Mouse (Mus musculus): ENCODE data around the gene Kpna2. TPM values are rescaled to one million over a fixed set of nuclear protein-coding genes. Genes with fewer than 3 reads are reported as not detected.

Gene Kpna2
- 137 and 153 TPM in 2 replicates for polyA plus RNA-seq (2015; fragmentation: Nextera tagmentation; extraction: Ambion mirVana)

GRCm38 (mm10) chr11:106999151-106999948, at the start of gene Kpna2:
Gene Kpna2, minus strand, starts transcription at chr11:106999541.
- peak within 1 kb of the TSS; percentile 82 for H3K27ac ChIP-seq (ENCODE audit: low read length)
- peak within 1 kb of the TSS; percentile 98 for H3K4me3 ChIP-seq (ENCODE audit: low read depth, low read length)
- H3K4me2 ChIP-seq (ENCODE audit: low read length) = peak within 1 kb of the TSS; percentile 75
- WGBS = under 1% methylated on average over 61 of the region's 62 CpGs
- no peaks in the 10 kb centered on the region for H3K9me3 ChIP-seq (replicated peaks; ENCODE audit: control insufficient read depth, low read length, poor library complexity, severe bottlenecking)
- H3K36me3 ChIP-seq (ENCODE audit: control insufficient read depth, insufficient read depth, low read length) = peaks cover 9% of the 10 kb centered on the region; the same call in 1 of the 2 replicates
- H3K9ac ChIP-seq (ENCODE audit: low read depth, low read length) = peak within 1 kb of the TSS; percentile 88
- ATAC-seq = peak; percentile 96
- H3K4me1 ChIP-seq (ENCODE audit: control insufficient read depth, insufficient read depth, low read length) = peaks cover 12% of the 10 kb centered on the region
- no peaks in the 10 kb centered on the region for H3K27me3 ChIP-seq (ENCODE audit: control insufficient read depth, insufficient read depth, low read depth, low read length)

DNA sequence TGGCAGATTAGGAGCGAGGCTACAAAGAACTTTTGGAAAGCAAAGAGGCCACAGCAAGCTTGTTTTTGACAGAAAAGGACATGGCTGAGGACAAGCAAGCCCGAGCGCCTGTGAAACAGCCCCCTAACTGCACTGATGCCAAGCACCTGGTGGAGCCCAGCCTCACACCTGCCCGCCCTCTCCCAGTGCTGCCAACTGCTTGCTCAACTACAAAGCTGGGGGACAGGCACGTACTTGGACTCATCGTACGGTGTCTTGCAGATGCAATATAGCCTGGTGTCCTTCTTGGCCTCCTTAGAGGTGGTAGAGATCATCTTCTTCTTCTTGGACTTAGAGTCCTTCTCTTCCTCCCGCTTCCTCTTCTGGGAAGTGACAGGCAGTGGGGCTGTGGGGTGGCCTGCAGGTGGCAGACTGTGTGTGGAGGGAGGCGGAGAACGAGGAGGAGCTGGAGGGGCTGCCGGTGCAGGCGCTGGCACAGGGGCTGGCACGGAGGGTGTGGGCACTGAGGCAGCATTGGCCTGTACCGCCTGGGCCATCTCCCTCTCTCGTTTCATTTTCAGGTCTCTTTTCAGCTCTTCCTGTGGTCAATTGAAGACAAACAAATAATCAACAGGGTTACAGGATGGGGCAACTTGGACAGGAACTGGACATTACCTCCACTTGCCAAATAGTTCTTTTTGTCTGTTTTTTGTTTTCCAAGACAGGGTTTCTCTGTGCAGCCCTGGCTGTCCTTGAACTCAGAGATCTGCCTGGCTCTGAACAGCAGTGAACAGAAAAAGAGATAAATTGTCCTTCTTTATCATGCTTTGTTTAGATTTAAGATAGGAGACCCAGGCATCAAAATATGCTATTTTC, 47.7 kb upstream of the Kpna2 start:
- H3K27ac ChIP-seq (ENCODE audit: low read length) = no peak overlapping the region; the same call in 1 of the 2 replicates
- H3K9me3 ChIP-seq (replicated peaks; ENCODE audit: control insufficient read depth, low read length, poor library complexity, severe bottlenecking) = no peaks in the 10 kb centered on the region
- H3K9ac ChIP-seq (ENCODE audit: low read depth, low read length) = no peak overlapping the region
- H3K4me2 ChIP-seq (ENCODE audit: low read length) = no peak overlapping the region
- ATAC-seq = no peak
- H3K4me3 ChIP-seq (ENCODE audit: low read depth, low read length) = no peak overlapping the region
- 92% methylated on average over 15 of the region's 15 CpGs for WGBS
- H3K27me3 ChIP-seq (ENCODE audit: control insufficient read depth, insufficient read depth, low read depth, low read length) = no peaks in the 10 kb centered on the region
- no peaks in the 10 kb centered on the region for H3K4me1 ChIP-seq (ENCODE audit: control insufficient read depth, insufficient read depth, low read length)
- H3K36me3 ChIP-seq (ENCODE audit: control insufficient read depth, insufficient read depth, low read length) = peaks cover 22% of the 10 kb centered on the region

DNA sequence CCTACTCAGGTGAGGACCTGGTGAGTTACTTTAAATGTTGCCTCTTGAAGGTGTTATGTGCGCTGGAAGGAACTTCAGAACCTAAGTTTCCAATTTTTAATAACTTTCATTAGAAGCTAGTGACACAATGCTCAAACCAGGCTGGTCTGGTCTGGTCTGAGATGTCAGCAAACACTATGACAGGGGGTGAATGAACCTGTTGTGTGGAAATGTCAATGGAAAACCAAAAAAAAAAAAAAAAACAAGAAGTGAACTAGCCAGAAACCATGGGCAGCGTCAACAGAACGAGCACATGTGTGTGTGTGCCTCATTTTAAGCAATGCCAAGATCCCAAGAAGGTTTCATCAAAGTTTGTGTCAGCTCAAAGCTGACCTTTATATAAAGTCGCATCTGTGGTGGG, 46.2 kb upstream of the Kpna2 start:
- ATAC-seq = no peak
- no peak overlapping the region for H3K4me3 ChIP-seq (ENCODE audit: low read depth, low read length)
- no peak overlapping the region for H3K27ac ChIP-seq (ENCODE audit: low read length)
- no peaks in the 10 kb centered on the region for H3K27me3 ChIP-seq (ENCODE audit: control insufficient read depth, insufficient read depth, low read depth, low read length)
- H3K4me2 ChIP-seq (ENCODE audit: low read length) = no peak overlapping the region
- no peaks in the 10 kb centered on the region for H3K9me3 ChIP-seq (replicated peaks; ENCODE audit: control insufficient read depth, low read length, poor library complexity, severe bottlenecking)
- no peak overlapping the region for H3K9ac ChIP-seq (ENCODE audit: low read depth, low read length)
- peaks cover 28% of the 10 kb centered on the region for H3K36me3 ChIP-seq (ENCODE audit: control insufficient read depth, insufficient read depth, low read length)
- WGBS = 88% methylated on average over 4 of the region's 4 CpGs
- no peaks in the 10 kb centered on the region for H3K4me1 ChIP-seq (ENCODE audit: control insufficient read depth, insufficient read depth, low read length)

DNA sequence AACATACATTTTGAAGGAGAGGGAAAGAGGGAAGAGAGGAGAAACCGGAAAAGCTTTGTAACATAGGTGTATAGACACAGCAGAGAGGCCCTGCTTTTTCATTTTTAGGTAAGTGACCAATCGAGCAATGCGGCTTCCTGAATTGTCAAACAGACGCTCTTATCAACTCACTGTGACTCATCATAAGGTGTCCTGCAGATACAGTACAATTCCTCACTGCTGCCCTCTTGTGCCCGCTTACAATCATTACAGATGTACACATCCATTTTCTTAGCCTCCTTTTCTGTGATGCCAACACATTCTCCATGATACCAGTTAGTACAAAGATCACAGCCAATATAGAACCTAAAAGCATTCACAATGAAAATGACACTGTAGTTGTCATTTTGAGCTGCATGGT, 45.0 kb upstream of the Kpna2 start:
- no peaks in the 10 kb centered on the region for H3K9me3 ChIP-seq (replicated peaks; ENCODE audit: control insufficient read depth, low read length, poor library complexity, severe bottlenecking)
- H3K27ac ChIP-seq (ENCODE audit: low read length) = no peak overlapping the region
- 56% methylated on average over 5 of the region's 5 CpGs for WGBS
- no peak overlapping the region for H3K9ac ChIP-seq (ENCODE audit: low read depth, low read length)
- peaks cover 33% of the 10 kb centered on the region for H3K36me3 ChIP-seq (ENCODE audit: control insufficient read depth, insufficient read depth, low read length)
- H3K4me3 ChIP-seq (ENCODE audit: low read depth, low read length) = no peak overlapping the region
- no peaks in the 10 kb centered on the region for H3K27me3 ChIP-seq (ENCODE audit: control insufficient read depth, insufficient read depth, low read depth, low read length)
- no peak for ATAC-seq
- H3K4me1 ChIP-seq (ENCODE audit: control insufficient read depth, insufficient read depth, low read length) = no peaks in the 10 kb centered on the region
- no peak overlapping the region for H3K4me2 ChIP-seq (ENCODE audit: low read length)

DNA sequence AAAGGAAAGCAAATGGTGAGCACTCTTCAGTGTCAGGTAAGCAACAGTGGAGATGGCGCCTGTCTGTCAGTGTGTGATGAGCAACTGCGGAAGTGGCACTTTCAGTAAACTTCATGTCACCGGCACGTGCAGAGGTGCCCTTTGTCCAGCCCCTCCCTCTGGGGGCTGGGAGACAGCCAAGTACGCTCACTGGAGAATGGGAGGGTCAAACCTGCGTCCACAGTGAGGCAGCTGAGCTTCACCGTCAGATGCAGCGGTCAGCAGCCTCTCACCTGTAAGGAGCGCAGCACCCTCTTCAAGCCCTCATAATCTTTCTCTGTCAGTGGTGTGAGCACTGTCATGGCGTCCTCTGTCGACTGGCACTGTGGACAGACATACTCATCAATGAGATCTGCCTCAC, 44.0 kb upstream of the Kpna2 start:
- Histone ChIP-seq H3K36me3 (ENCODE audit: control insufficient read depth, insufficient read depth, low read length) (peaks cover 37% of the 10 kb centered on the region), H3K9ac (ENCODE audit: low read depth, low read length) (no peak overlapping the region), H3K4me1 (ENCODE audit: control insufficient read depth, insufficient read depth, low read length) (no peaks in the 10 kb centered on the region), H3K4me3 (ENCODE audit: low read depth, low read length) (no peak overlapping the region), H3K9me3 (replicated peaks; ENCODE audit: control insufficient read depth, low read length, poor library complexity, severe bottlenecking) (no peaks in the 10 kb centered on the region), H3K27ac (ENCODE audit: low read length) (no peak overlapping the region), H3K27me3 (ENCODE audit: control insufficient read depth, insufficient read depth, low read depth, low read length) (no peaks in the 10 kb centered on the region), H3K4me2 (ENCODE audit: low read length) (no peak overlapping the region)
- ATAC-seq = no peak
- 94% methylated on average over 11 of the region's 11 CpGs for WGBS

GRCm38 (mm10) chr11:107041396-107041795, 42.1 kb upstream of the Kpna2 start:
- no peaks in the 10 kb centered on the region for H3K27me3 ChIP-seq (ENCODE audit: control insufficient read depth, insufficient read depth, low read depth, low read length)
- no peak overlapping the region for H3K27ac ChIP-seq (ENCODE audit: low read length)
- H3K4me3 ChIP-seq (ENCODE audit: low read depth, low read length) = no peak overlapping the region
- H3K9me3 ChIP-seq (replicated peaks; ENCODE audit: control insufficient read depth, low read length, poor library complexity, severe bottlenecking) = no peaks in the 10 kb centered on the region
- H3K36me3 ChIP-seq (ENCODE audit: control insufficient read depth, insufficient read depth, low read length) = peaks cover 35% of the 10 kb centered on the region
- H3K4me2 ChIP-seq (ENCODE audit: low read length) = no peak overlapping the region
- no peak overlapping the region for H3K9ac ChIP-seq (ENCODE audit: low read depth, low read length)
- H3K4me1 ChIP-seq (ENCODE audit: control insufficient read depth, insufficient read depth, low read length) = no peaks in the 10 kb centered on the region
- no peak for ATAC-seq
- 89% methylated on average over 3 of the region's 3 CpGs for WGBS

DNA sequence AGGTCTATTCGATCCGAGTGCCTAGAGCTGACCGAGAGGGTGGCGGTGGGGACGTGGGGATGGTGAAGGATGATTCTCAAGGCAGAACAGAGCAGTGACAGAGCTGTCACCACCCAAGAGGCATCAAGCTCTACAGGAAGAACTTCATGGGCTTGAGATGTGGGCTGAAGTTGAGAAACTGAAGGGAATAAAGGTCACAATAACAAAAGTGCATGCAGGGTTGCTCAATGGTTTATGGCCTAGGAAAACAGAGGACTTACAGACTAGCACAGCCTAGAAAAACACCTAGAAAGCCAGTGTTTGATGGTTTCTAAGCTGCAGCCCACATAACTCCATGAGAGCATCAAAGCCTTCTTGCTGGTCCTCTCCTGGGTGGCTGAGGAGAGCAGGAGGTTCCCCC, 40.1 kb upstream of the Kpna2 start:
- Histone ChIP-seq H3K9ac (ENCODE audit: low read depth, low read length) (no peak overlapping the region), H3K9me3 (replicated peaks; ENCODE audit: control insufficient read depth, low read length, poor library complexity, severe bottlenecking) (no peaks in the 10 kb centered on the region), H3K27me3 (ENCODE audit: control insufficient read depth, insufficient read depth, low read depth, low read length) (no peaks in the 10 kb centered on the region), H3K4me3 (ENCODE audit: low read depth, low read length) (no peak overlapping the region), H3K4me2 (ENCODE audit: low read length) (no peak overlapping the region), H3K27ac (ENCODE audit: low read length) (no peak overlapping the region), H3K4me1 (ENCODE audit: control insufficient read depth, insufficient read depth, low read length) (no peaks in the 10 kb centered on the region), H3K36me3 (ENCODE audit: control insufficient read depth, insufficient read depth, low read length) (peaks cover 35% of the 10 kb centered on the region)
- 92% methylated on average over 5 of the region's 5 CpGs for WGBS
- no peak for ATAC-seq

DNA sequence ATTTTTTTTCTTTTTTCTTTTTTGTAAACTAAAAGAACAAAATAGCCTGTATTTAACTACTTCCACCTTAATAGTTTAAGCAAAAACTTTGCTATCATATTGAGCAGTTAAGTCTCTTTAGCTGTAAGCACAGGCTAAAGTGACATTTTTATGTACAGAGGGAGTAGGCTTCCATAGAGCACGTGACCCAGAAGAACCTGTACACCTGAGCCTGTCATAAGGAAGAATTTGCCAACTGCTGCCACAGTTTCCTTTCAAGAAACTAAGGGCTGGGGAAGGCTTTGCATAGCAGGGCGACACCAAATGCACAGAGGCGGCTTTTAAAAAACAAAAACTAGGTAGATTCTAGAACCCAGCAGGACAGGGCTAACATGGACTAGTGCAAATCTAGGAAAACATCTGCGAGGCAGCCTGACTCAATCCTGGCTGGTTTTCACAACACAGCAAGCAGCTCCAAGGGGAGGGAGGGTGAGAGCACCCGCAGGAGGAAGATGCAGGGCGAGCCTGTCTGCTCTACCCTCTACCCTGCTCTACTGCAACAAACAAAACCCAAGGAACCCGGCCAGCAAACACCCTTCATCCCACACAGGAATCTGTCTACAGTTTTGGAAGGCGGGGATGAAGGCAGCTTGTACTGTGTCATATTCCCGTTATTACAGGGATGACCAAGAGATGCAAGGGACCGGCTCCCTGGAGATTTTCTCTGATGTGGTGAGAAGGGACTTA, 34.9 kb upstream of the Kpna2 start:
- Histone ChIP-seq H3K4me3 (ENCODE audit: low read depth, low read length) (no peak overlapping the region), H3K4me1 (ENCODE audit: control insufficient read depth, insufficient read depth, low read length) (peaks cover 2% of the 10 kb centered on the region; the same call in 1 of the 2 replicates), H3K36me3 (ENCODE audit: control insufficient read depth, insufficient read depth, low read length) (peaks cover 7% of the 10 kb centered on the region), H3K9me3 (replicated peaks; ENCODE audit: control insufficient read depth, low read length, poor library complexity, severe bottlenecking) (no peaks in the 10 kb centered on the region), H3K4me2 (ENCODE audit: low read length) (no peak overlapping the region), H3K27ac (ENCODE audit: low read length) (no peak overlapping the region), H3K27me3 (ENCODE audit: control insufficient read depth, insufficient read depth, low read depth, low read length) (no peaks in the 10 kb centered on the region), H3K9ac (ENCODE audit: low read depth, low read length) (no peak overlapping the region)
- WGBS = 84% methylated on average over 10 of the region's 10 CpGs
- ATAC-seq = no peak
